Mouse (Mus musculus) small intestine, adult 2 months (tissue): ENCODE data around the gene Cacna1c.

Source experiments
- CTCF ChIP-seq: fragments of 200-500 bp; IDR thresholded peaks from 2 replicates; pipeline ENCODE4 v1.5.1; 2012; ENCODE audit warnings: low read depth, mild to moderate bottlenecking, control low read depth, inconsistent platforms, low read length, moderate library complexity, mixed read lengths; ENCODE audit not compliant: insufficient replicate concordance, insufficient read length; ENCODE audit errors: extremely low read depth
- POLR2A ChIP-seq: fragments of 200-500 bp; IDR thresholded peaks from 2 replicates; pipeline ENCODE4 v1.6.1; 2012; ENCODE audit warnings: low read depth, mild to moderate bottlenecking, control low read depth, inconsistent platforms, low read length, moderate library complexity

- TF ChIP-seq CTCF, result no peak
- no peak for TF ChIP-seq POLR2A
Observed at GRCm38 (mm10) chr6:119240871-119241705, 44.9 kb upstream of the Cacna1c start.
